Mouse (Mus musculus) CH12.LX (cell line): ENCODE data around the gene Cyp27a1.

ENCODE experiments used
- CHD2 ChIP-seq: IDR thresholded peaks from 2 replicates; pipeline ENCODE4 v1.6.1; 2011; ENCODE audit warnings: low read length, improper control_type of control experiment
- CTCF ChIP-seq, 2 experiments: IDR thresholded peaks in 1 of 2; conservative IDR thresholded peaks in 1 of 2; 2 replicates each; pipeline ENCODE4 v1.5.1; 2011 to 2012; ENCODE audit warnings: low read depth in 2 of 2, low read length in 2 of 2, improper control_type of control experiment in 1 of 2, inconsistent platforms in 1 of 2, mild to moderate bottlenecking in 1 of 2, moderate library complexity in 1 of 2
- EP300 ChIP-seq: IDR thresholded peaks from 2 replicates; pipeline ENCODE4 v1.6.1; 2011; ENCODE audit warnings: low read length, improper control_type of control experiment
- MAFK ChIP-seq: IDR thresholded peaks from 2 replicates; pipeline ENCODE4 v1.6.1; 2011; ENCODE audit warnings: low read length, improper control_type of control experiment; ENCODE audit not compliant: insufficient replicate concordance
- POLR2A ChIP-seq: IDR thresholded peaks from 2 replicates; pipeline ENCODE4 v1.6.1; 2011; ENCODE audit warnings: low read depth, mild to moderate bottlenecking, improper control_type of control experiment, low read length
- RAD21 ChIP-seq: IDR thresholded peaks from 2 replicates; pipeline ENCODE4 v1.6.1; 2011; ENCODE audit warnings: low read depth, mild to moderate bottlenecking, low read length, improper control_type of control experiment, moderate library complexity
- USF2 ChIP-seq: conservative IDR thresholded peaks from 2 replicates; pipeline ENCODE4 v1.6.1; 2011; ENCODE audit warnings: low read depth, low read length, improper control_type of control experiment
- ZNF384 ChIP-seq: IDR thresholded peaks from 2 replicates; pipeline ENCODE4 v1.6.1; 2012; ENCODE audit warnings: low read depth, low read length, improper control_type of control experiment, inconsistent platforms

DNA sequence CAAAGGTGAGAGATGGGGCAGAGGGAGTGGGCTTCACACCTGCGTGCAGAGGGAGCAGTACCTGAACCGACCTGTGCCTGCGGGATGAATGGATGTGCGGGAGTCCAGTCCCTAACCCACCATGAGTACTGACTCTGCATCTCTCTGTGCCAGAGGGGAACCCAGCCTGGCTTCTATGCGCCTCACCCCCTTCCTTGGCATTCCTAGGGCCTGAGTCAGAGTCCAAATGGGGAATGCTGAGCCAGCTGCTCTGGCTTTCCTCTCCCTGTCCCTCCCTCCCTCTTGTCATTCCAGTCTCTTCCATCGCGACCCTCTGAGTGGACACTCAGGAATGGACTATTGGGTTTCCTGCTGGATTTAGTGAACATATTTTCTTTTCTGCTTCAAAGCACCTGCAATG is 35.9 kb downstream of the Cyp27a1 start:
- TF ChIP-seq RAD21 (no peak), ZNF384 (no peak), POLR2A (no peak), CTCF (conservative IDR thresholded peaks at IDR 0.05 in 1 of 2, IDR thresholded peaks at IDR 0.05 in 1 of 2; ENCODE audit: low read depth in 2 of 2, low read length in 2 of 2) (no peak), CHD2 (no peak), USF2 (no peak), MAFK (no peak), EP300 (no peak)
